Mouse (Mus musculus) T-helper 1 cell (primary cell): ENCODE measurements around the gene Nudt8.
"Not testable (repeated sequence)": the region's sequence is repeated elsewhere in the genome, so short reads cannot be mapped to it uniquely, and the experiment has no call there.

Experiments used
- in situ Hi-C: fragments of 300-600 bp; cut with MboI, MseI; formaldehyde crosslinking; loops from one replicate; pipeline ENCODE4 v1.15.1; 2025; ENCODE audit warnings: high pct_unique_total_duplicates

Nudt8 gene

DNA sequence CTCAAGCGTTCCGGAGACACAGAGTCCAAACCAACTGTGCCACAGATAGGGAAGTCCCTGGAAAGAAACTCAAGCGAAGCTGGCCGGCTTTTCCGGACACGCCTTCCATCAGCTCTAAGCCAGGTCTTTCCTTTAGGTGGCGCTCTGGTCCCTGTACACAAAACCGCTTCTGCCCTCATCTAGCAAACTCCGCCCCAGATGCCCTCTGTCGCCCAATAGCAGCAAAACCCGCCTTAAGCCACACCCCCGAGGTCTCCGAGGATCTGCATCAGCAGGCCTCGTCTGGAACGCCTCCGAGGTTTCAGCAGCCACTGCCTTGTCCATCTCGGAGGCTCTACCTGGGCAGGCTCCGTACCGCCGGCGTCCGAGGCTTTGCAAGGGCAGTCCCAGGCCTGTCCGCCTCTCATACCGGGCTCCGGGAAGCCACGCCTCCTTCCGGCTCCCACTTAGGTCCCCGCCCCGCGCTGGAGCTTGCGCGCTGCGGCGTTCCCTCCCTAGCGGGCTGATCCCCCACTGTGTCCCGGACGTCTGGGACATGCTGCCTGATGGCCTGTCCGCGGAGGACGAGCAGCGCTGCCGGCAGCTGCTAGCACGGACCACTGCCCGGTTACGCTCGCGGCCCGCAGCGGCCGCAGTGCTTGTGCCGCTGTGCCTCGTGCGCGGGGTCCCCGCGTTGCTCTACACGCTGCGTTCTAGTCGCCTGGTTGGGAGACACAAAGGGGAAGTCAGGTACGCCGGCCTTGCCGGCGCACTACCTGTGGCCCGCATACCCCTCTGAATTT lies at the start of gene Nudt8, which contains the start of gene Gm49405:
Gene Nudt8, plus strand, starts transcription at position 462 of the 782 bp plus-strand sequence.
Gene Gm49405, plus strand, starts transcription at position 508 of the 782 bp plus-strand sequence.
- in situ Hi-C loops = no loop called here

DNA sequence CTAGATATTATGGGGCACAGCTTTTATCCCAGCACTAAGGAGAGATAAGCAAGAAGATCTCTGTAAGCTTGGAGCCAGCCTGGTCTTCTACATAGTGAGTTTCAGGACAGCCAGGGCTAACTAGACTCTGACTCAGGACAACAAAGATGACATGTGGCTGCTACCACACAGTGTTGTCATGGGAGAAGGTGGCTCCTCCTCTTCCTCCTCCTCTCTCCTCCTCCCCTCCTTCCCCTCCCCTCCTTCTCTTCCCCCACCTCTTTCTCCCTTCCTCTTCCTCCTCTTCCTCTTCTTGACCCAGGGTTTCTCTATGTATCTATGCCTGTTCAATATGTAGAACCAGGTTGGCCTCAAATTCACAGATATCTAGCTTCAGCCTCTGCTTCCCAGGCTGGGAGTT lies 48.9 kb upstream of the Nudt8 start:
- in situ Hi-C loops = no loop called here

DNA sequence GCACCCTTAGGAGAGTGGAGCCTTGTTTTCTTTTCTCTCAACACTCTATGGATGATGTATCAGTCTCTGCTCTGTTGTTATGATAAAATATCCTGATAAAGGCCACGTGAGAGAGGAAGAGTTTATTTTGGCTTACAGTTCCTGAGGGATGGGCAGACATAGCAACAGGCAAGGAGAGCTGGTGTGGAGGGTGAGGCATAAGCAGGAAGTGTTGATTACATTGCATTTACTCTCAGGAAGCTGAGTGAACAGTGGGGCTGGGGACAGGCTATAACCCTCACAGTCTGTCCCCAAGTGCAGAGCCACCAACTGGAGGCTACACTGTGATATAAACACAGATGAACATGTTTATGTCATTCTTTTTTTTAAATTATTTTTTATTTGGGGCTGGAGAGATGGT lies 48.3 kb upstream of the Nudt8 start:
- in situ Hi-C loops = no loop called here

- in situ Hi-C loops = no loop called here
These were observed 45.3 kb upstream of the Nudt8 start for GRCm38 (mm10) chr19:3955033-3955432.

DNA sequence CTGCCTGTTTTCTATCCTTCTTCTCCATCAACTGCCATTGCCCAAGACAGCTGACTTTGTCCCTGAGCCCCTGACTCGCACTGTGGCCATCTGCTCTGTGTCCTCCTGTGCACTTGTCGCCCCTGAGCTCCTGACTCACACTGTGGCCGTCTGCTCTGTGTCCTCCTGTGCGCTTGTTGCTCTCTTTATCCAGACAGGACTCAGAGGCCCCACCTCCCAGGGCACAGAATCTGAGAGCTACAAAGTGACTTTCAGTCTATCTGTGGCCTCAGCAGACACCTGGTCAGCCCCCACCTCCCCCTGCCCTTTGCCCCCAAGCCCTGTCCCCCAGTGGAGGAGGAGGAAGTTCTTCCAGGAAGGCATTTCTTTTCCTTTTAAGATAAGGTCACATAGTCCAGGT lies 44.6 kb upstream of the Nudt8 start:
- in situ Hi-C loops = no loop called here

DNA sequence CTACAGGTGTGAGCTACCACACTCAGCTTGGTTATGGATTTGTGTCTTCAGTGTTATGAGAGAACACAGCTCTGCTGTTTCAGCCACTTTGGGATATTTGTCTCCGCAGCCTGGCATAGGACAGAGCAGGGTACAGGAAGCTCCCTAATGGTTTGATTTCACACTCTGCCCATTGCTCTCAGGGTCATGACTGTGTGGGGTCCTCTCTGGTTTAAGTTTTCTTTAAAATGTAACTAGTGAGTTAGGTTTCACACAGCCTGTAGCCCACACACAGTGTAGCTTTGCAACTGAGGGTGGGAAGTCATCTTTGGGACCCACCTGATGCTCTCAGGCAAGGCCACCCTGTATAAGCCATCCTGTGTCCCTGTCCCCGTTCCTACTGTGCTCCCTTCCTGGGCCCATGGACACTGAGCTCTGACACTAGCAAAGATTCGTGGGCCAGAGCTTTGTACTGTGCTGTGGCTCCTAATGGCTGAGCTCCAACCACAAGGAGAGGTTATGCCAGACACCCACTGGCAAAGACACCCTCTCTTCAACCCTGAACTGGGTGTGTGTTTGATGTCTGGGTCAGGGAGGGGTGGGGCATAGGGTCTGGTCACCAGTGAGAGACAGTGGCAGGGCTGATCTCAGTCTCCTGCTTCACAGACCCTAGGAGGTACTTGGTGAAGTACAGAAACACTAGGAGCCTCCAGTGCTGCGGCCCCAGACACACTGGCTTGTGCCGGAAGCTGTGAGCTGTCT lies 42.9 kb upstream of the Nudt8 start:
- in situ Hi-C loops = not testable (repeated sequence)

- in situ Hi-C loops = no loop called here
These were observed 41.9 kb upstream of the Nudt8 start, which contains the start of gene Aldh3b3 for GRCm38 (mm10) chr19:3958470-3958869. Gene Aldh3b3 (plus strand): TSS chr19:3958645.

DNA sequence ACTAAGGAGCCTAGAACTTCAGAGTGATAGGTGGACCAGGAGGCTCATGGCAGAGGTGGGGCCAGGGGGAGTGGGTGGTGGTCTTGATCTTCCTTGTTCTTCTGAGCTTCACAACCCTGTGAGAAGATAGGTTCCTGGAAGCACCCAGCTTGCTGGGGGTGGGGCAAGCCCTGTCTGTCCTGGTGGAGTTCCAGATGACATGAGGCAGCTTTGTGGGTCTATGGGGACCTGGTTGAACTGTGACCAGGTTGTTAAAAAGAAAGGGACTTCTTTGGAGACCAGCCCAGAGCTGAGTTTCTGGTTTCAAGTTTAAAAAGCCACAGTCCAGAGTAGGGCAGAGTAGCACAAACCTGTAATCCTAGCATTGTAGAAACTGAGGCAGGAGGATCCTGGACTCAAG lies 41.4 kb upstream of the Nudt8 start:
- in situ Hi-C loops = no loop called here

- in situ Hi-C loops = no loop called here
These were observed 40.2 kb upstream of the Nudt8 start for GRCm38 (mm10) chr19:3960211-3960610.

GRCm38 (mm10) chr19:3961805-3962204 lies 38.6 kb upstream of the Nudt8 start:
- in situ Hi-C loops = not testable (repeated sequence)

GRCm38 (mm10) chr19:3962469-3962868 lies 37.9 kb upstream of the Nudt8 start:
- in situ Hi-C loops = no loop called here

DNA sequence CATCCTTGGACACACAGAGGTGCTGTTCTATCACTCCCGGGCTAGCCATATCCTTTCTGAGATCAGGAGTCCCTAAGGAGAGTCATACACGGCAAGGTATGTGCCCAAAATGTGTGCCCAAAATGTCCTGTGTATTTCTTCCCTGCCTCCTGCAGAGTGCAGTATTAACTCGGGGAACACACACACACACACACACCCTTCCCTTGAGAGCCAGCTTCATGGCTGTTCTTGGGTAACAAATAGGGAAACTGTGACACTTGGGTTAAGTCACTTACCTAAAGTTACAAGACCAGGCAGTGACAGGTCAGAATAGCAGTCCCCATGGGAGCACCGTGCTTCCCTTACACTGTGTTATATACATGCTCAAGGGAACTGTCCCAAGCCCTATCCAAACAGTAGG lies 36.4 kb upstream of the Nudt8 start:
- in situ Hi-C loops = no loop called here

DNA sequence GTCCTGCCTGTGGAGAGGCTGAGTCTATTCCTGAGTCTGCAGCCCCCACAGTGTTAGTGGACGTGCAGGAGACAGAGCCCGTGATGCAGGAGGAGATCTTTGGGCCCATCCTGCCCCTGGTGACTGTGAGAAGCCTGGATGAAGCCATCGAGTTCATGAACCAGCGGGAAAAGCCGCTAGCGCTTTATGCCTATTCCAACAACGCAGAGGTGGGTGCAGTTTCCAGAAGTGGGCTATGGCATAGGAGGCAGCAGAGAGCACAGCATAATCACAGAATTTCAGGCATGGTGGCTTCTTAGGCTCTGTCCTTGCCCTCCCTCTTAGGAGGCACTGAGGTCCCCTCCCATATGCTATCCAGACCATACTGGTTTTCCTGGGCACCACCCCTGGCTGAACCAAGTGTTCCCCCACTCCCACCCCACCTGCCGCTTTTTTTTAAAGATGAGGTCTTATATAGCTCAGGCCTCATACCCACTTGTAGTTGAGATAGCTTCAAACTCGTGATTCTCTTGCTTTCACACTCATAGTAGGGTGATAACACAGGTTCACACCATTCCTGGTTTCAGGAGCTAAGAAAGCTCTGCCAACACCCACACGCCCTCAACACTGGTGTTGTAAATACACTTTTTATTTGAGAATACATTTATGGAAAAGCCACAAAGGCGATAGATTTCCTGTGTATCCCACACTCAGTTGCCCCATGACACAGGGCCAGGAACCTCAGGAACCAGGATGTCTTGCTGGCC lies 33.9 kb upstream of the Nudt8 start:
- in situ Hi-C loops = no loop called here

- in situ Hi-C loops = no loop called here
These were observed 33.1 kb upstream of the Nudt8 start for GRCm38 (mm10) chr19:3967258-3967657.

DNA sequence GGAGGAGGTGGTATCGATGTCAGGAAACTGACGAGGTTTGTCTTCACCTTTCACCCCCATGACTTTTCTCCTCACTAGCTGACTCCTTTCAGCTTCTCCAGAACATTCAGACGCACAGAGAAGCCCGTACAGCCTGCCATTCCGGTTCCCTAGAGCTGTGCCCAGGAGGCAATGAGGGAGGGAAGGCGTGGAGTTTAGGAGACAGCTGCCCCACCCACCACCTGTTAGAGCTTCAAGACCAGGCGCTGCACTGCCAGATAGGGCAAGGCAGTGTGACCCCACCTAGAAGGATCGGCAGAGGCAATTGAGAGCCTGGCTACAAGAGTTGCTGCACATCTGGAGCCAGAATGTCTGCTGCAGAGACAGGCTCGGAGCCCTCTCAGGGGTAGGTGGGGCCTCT lies 28.2 kb upstream of the Nudt8 start, which contains the start of gene Aldh3b2:
Gene Aldh3b2, plus strand, starts transcription at position 100 of the 400 bp plus-strand sequence.
- in situ Hi-C loops = no loop called here

DNA sequence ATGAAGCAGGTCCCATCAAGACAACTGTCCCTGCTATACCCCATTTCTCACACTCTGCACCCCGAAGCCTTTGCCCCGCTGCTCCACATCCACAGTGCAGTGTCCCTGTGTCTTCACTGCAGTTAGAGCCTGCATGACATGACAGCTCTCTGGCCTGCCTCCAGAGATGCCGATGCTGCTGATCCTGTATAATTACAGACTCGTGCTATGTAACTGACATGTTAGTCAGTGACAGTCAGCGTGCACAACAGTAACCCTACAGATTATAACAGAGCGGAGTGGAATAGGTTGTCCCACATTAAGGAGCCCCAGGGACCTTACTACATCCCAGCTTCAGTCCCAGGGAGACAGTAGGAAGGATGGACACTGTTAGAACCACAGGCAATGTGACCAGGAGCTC lies 25.8 kb upstream of the Nudt8 start:
- in situ Hi-C loops = not testable (repeated sequence)

GRCm38 (mm10) chr19:3975866-3976265 lies 24.5 kb upstream of the Nudt8 start:
- in situ Hi-C loops = no loop called here

DNA sequence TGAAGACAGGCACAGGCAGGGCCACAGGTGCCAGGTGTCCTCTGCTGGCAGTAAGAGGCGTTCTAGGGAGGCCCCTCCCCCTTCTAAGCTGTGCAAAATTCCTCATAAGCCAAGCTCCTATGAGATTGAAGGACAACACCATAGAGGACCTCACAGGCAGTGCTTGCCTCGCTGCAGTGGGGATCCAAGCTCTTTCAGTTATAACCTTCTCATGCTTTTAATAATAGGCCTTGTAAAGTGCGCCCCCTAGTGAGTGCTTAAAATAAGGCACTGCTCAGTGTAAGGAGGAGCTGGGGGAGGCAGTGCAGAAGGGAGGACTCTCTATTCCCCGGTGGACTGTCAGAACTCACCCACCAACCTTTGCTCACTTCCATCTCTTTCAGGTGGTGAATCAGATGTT lies 20.1 kb upstream of the Nudt8 start:
- in situ Hi-C loops = no loop called here

DNA sequence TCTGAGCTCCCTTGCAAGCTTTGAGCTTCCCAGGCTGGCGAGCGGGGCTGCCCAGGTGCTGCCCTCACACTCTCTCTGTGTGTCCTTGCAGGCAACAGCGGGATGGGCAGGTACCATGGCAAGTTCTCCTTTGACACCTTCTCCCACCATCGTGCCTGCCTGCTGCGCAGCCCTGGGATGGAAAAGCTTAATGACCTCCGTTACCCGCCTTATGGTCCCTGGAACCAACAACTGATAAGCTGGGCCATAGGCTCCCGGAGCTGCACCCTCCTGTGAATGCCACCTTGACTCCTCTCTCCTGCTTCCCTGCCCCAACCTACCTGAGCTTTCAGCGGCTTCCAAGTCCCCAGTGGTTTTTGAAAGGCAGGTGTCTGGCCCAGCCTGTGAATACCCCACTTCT lies 19.5 kb upstream of the Nudt8 start:
- in situ Hi-C loops = no loop called here

- in situ Hi-C loops = no loop called here
These were observed 16.7 kb upstream of the Nudt8 start for GRCm38 (mm10) chr19:3983527-3984200.

GRCm38 (mm10) chr19:3985261-3985681 lies 15.1 kb upstream of the Nudt8 start:
- in situ Hi-C loops = no loop called here

DNA sequence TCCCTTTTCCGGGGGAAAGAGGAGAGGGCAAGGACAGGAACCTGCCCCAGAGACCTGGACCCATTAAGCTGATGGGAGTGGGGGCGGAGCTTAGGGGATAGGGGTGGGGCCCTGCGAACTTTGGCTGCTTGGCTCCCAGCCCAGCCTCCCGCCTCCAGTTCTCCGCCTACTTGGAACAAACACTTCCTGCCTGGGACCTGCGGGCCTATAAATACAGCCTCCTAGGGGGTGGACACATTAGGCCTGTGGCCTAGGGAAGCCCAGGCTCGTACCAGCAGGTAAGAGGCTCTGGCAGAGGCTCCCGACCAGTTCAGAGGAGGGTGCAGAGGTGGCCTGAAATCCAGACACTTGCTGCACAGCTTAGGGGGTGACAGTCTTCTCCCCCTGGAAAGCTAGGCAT lies 14.0 kb upstream of the Nudt8 start, which contains the start of gene Acy3:
Gene Acy3, plus strand, starts transcription at position 237 of the 400 bp plus-strand sequence.
- in situ Hi-C loops = no loop called here
